8 mouse cellular contexts compared by ENCODE assay signal in genomic region chr8:47941028-47941427, GRCm38 (mm10). TPM values are rescaled to one million over a fixed set of nuclear protein-coding genes. Genes with fewer than 3 reads are reported as not detected.
DNase-seq lines count a peak whose midpoint lies in the region; ATAC-seq and TF ChIP-seq lines count a peak whose summit lies in the region.

No protein-coding gene starts in this region.

- no peak for DNase-seq in limb, embryonic 10.5 days (ENCODE audit: low spot score)
- no peak for DNase-seq in forebrain, postnatal 0 days
- peak; percentile 62 for DNase-seq in kidney, adult 9 months
- DNase-seq in right cerebral cortex, postnatal 25 days: no peak
- DNase-seq in layer of hippocampus, postnatal 36 days: no peak
- DNase-seq in cerebellum, adult 8-10 months: no peak

- H3K9ac ChIP-seq in limb, embryonic 12.5 days (replicated peaks): no peak overlapping the region
- no peak overlapping the region for H3K9ac ChIP-seq in forebrain, postnatal 0 days
- H3K9ac ChIP-seq in neural tube, embryonic 13.5 days: no peak overlapping the region

- peak overlapping the region; percentile 51 for H3K27ac ChIP-seq in limb, embryonic 12.5 days
- H3K27ac ChIP-seq in limb, embryonic 10.5 days: no peak overlapping the region
- no peak overlapping the region for H3K27ac ChIP-seq in forebrain, postnatal 0 days (ENCODE audit: low read depth, low read length)
- 0 out of 2 replicates have a peak overlapping the region, but pooled peaks have one; percentile 13 for H3K27ac ChIP-seq in neural tube, embryonic 13.5 days (replicated peaks)

- 68% methylated on average over 5 of the region's 5 CpGs for WGBS in limb, embryonic 12.5 days
- WGBS in limb, embryonic 10.5 days: 74% methylated on average over 5 of the region's 5 CpGs
- 49% methylated on average over 5 of the region's 5 CpGs for WGBS in forebrain, postnatal 0 days
- 51% methylated on average over 5 of the region's 5 CpGs for WGBS in neural tube, embryonic 13.5 days

- H3K4me1 ChIP-seq in limb, embryonic 12.5 days (replicated peaks): peaks cover 13% of the 10 kb centered on the region
- H3K4me1 ChIP-seq in limb, embryonic 10.5 days: peaks cover 14% of the 10 kb centered on the region
- peaks cover 3% of the 10 kb centered on the region; the same call in 1 of the 2 replicates for H3K4me1 ChIP-seq in forebrain, postnatal 0 days (ENCODE audit: insufficient read depth)
- H3K4me1 ChIP-seq in neural tube, embryonic 13.5 days (replicated peaks): peaks cover 19% of the 10 kb centered on the region

- H3K9me3 ChIP-seq in limb, embryonic 12.5 days: no peaks in the 10 kb centered on the region
- H3K9me3 ChIP-seq in limb, embryonic 10.5 days (replicated peaks): no peaks in the 10 kb centered on the region
- no peaks in the 10 kb centered on the region for H3K9me3 ChIP-seq in forebrain, postnatal 0 days (ENCODE audit: low read length)
- no peaks in the 10 kb centered on the region for H3K9me3 ChIP-seq in neural tube, embryonic 13.5 days

- peak; percentile 43 for TF ChIP-seq CTCF in forebrain, postnatal 0 days (IDR thresholded peaks at IDR 0.05; ENCODE audit: low read depth)

- H3K4me3 ChIP-seq in limb, embryonic 12.5 days (replicated peaks): no peak overlapping the region
- no peak overlapping the region for H3K4me3 ChIP-seq in limb, embryonic 10.5 days
- no peak overlapping the region for H3K4me3 ChIP-seq in forebrain, postnatal 0 days (ENCODE audit: low read depth, low read length)
- no peak overlapping the region for H3K4me3 ChIP-seq in neural tube, embryonic 13.5 days

- ATAC-seq in limb, embryonic 12.5 days (ENCODE audit: insufficient number of reproducible peaks, insufficient read depth, low FRiP score, low TSS enrichment, low read depth): no peak
- ATAC-seq in forebrain, postnatal 0 days: peak; percentile 16; the same call in 1 of the 2 replicates
- 0 out of 2 replicates have a peak, but pooled peaks have one; percentile 51 for ATAC-seq in neural tube, embryonic 13.5 days (ENCODE audit: low read depth)

- H3K4me2 ChIP-seq in limb, embryonic 12.5 days: no peak overlapping the region
- no peak overlapping the region for H3K4me2 ChIP-seq in forebrain, postnatal 0 days (ENCODE audit: low read depth)
- H3K4me2 ChIP-seq in neural tube, embryonic 13.5 days: no peak overlapping the region

- no peaks in the 10 kb centered on the region for H3K27me3 ChIP-seq in limb, embryonic 12.5 days
- H3K27me3 ChIP-seq in limb, embryonic 10.5 days (ENCODE audit: low read depth, poor library complexity, severe bottlenecking): no peaks in the 10 kb centered on the region
- H3K27me3 ChIP-seq in forebrain, postnatal 0 days (ENCODE audit: insufficient read depth, low read length): no peaks in the 10 kb centered on the region
- no peaks in the 10 kb centered on the region for H3K27me3 ChIP-seq in neural tube, embryonic 13.5 days

- H3K36me3 ChIP-seq in limb, embryonic 12.5 days: no peaks in the 10 kb centered on the region
- H3K36me3 ChIP-seq in limb, embryonic 10.5 days: no peaks in the 10 kb centered on the region
- H3K36me3 ChIP-seq in forebrain, postnatal 0 days (ENCODE audit: insufficient read depth): no peaks in the 10 kb centered on the region
- no peaks in the 10 kb centered on the region for H3K36me3 ChIP-seq in neural tube, embryonic 13.5 days

RNA-seq across cellular contexts. Expression of gene Wwc2, which starts 49.7 kb away (rescaled TPM):
- polyA plus RNA-seq in limb, embryonic 12.5 days (2016; fragmentation: Nextera tagmentation; extraction: Ambion mirVana): 17.0 and 17.6 TPM in 2 replicates
- 9.7 and 11.7 TPM in 2 replicates for polyA plus RNA-seq in limb, embryonic 10.5 days (2016; fragmentation: Nextera tagmentation; extraction: Ambion mirVana)
- total RNA-seq in forebrain, postnatal 0 days (2014; rRNA removed): 7.8 and 8.4 TPM in 2 replicates
- polyA plus RNA-seq in forebrain, postnatal 0 days (2015; fragmentation: Nextera tagmentation; extraction: Ambion mirVana): 3.1 and 4.7 TPM in 2 replicates
- 6.7 and 6.8 TPM in 2 replicates for polyA plus RNA-seq in neural tube, embryonic 13.5 days (2015; fragmentation: Nextera tagmentation; extraction: Ambion mirVana)
- 10 to 100 TPM; 27.1 to 27.3 TPM for total RNA-seq in layer of hippocampus, postnatal 36 days (2021)

Comparison
In these comparisons a context has a peak if more than half of its experiments do, and no peak if none do; other contexts are left out.
1. H3K27ac ChIP-seq: peak in limb, embryonic 12.5 days (single experiment) and neural tube, embryonic 13.5 days (single experiment); none in limb, embryonic 10.5 days (single experiment) and forebrain, postnatal 0 days (single experiment).